Mouse (Mus musculus) megakaryocyte, embryonic 14.5 days (primary cell): ENCODE results near the gene Ccdc175.

Experiments
- FLI1 ChIP-seq: IDR thresholded peaks from 2 replicates; pipeline ENCODE4 v1.6.1; 2012; ENCODE audit warnings: low read length, inconsistent platforms, mixed read lengths
- GATA1 ChIP-seq: IDR thresholded peaks from 3 replicates; pipeline ENCODE4 v1.6.1; 2012; ENCODE audit warnings: mixed read lengths, low read length, inconsistent platforms, borderline replicate concordance

DNA sequence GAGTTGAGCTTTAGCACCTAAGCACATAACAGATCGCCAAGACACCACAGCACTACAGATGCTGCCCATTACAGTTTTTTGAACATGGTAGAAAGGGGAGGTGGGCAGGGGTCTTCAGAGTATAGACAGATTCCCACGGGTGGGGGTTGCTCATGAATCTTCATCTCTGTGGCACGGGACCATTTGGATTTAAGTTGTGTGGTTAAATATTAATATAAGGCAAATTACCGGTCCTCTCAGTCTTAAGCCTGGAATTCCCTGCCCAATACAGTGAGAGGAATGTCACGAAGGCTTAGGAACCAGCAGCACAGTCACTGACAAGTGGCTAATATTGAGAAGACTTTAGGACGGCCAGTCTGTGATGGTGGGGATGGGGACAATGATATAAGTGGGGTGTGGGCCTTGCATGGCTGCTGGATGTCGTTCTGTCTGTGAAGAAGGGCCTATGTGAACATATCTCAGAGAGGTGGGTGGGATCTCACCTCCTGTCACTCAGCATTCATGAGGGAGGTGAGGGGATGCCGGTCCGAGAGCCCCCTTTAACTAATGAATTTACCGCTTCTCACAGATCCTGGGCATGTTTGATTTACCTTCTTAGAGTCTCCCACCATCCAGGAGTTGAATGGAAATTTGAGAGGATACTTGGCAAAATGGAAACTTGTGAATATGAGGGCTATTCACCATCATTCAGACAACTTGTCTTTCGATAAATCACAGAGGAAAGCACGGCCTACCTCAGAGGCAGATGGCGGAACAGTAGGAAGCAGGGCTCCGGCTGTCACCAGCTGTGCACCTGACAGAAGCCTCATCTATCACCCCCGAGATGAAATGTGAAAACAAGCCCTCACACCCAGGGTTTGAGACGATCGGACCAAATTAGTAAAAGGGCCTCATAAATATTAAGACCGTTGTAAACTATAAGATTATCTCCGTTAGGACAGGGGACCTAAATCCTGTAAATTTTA is 48.3 kb upstream of the Ccdc175 start:
- no peak for TF ChIP-seq GATA1
- no peak for TF ChIP-seq FLI1
